Mouse (Mus musculus) hematopoietic stem cell, adult 5-6 weeks (primary cell): ENCODE data around the gene Nell2. TPM values are rescaled to one million over a fixed set of nuclear protein-coding genes. Genes with fewer than 3 reads are reported as not detected.

ENCODE experiments used
- ATAC-seq, 2 experiments: fragments of 125-278 bp in 1 of 2; replicated peaks in 1 of 2; 2 replicates each; pipeline ENCODE4 v1.8.0; 2016 to 2017; ENCODE audit warnings: inconsistent platforms in 2 of 2, mild to moderate bottlenecking in 2 of 2, moderate number of reproducible peaks in 2 of 2, low read depth in 1 of 2, moderate TSS enrichment in 1 of 2; ENCODE audit not compliant: low FRiP score in 2 of 2, poor library complexity in 2 of 2, severe bottlenecking in 2 of 2, insufficient read depth in 1 of 2, low TSS enrichment in 1 of 2
- total RNA-seq: library from RNA; stranded (forward); fragments of 172-1452, 232-1000 nt; gene quantifications from 2 replicates; pipeline ENCODE4 v1.2.3, GENCODE M21; 2017

The Nell2 gene
- total RNA-seq, 1 experiment from 2014 or later = not detected

GRCm38 (mm10) chr15:95216640-95217365 is 311.6 kb downstream of the Nell2 start:
- ATAC-seq = no peak

GRCm38 (mm10) chr15:95210551-95210950 is 317.8 kb downstream of the Nell2 start:
- ATAC-seq = no peak

- no peak for ATAC-seq
Measured at GRCm38 (mm10) chr15:95209186-95209585, 319.2 kb downstream of the Nell2 start.

GRCm38 (mm10) chr15:95193661-95194280 is 334.6 kb downstream of the Nell2 start:
- no peak for ATAC-seq

GRCm38 (mm10) chr15:95192951-95193350 is 335.4 kb downstream of the Nell2 start:
- ATAC-seq = no peak

GRCm38 (mm10) chr15:95186226-95186625 is 342.1 kb downstream of the Nell2 start:
- no peak for ATAC-seq

- ATAC-seq = no peak
Measured at GRCm38 (mm10) chr15:95185419-95185818, 342.9 kb downstream of the Nell2 start.

GRCm38 (mm10) chr15:95183450-95183849 is 344.9 kb downstream of the Nell2 start:
- ATAC-seq = no peak

- no peak for ATAC-seq
Measured at GRCm38 (mm10) chr15:95156828-95157227, 371.5 kb downstream of the Nell2 start.

GRCm38 (mm10) chr15:95145118-95145517 is 383.2 kb downstream of the Nell2 start:
- no peak for ATAC-seq

- ATAC-seq = no peak
Measured at GRCm38 (mm10) chr15:95144131-95144530, 384.2 kb downstream of the Nell2 start.

- no peak for ATAC-seq
Measured at GRCm38 (mm10) chr15:95138709-95139409, 389.5 kb downstream of the Nell2 start.

GRCm38 (mm10) chr15:95137018-95137810 is 391.1 kb downstream of the Nell2 start:
- no peak for ATAC-seq

- peak in 1 of 2 experiments; percentile 21; a peak in 1 of 4 replicates for ATAC-seq
Measured at GRCm38 (mm10) chr15:95135926-95136609, 392.3 kb downstream of the Nell2 start.

- ATAC-seq = no peak
Measured at GRCm38 (mm10) chr15:95131401-95131800, 397.0 kb downstream of the Nell2 start.

GRCm38 (mm10) chr15:95108626-95109025 is 419.7 kb downstream of the Nell2 start:
- no peak for ATAC-seq

- no peak for ATAC-seq
Measured at GRCm38 (mm10) chr15:95107246-95107809, 421.0 kb downstream of the Nell2 start.
